Mouse (Mus musculus): ENCODE measurements around the gene Plk2.
"Not testable (repeated sequence)": the region's sequence is repeated elsewhere in the genome, so short reads cannot be mapped to it uniquely, and the experiment has no call there.

Plk2 gene

DNA sequence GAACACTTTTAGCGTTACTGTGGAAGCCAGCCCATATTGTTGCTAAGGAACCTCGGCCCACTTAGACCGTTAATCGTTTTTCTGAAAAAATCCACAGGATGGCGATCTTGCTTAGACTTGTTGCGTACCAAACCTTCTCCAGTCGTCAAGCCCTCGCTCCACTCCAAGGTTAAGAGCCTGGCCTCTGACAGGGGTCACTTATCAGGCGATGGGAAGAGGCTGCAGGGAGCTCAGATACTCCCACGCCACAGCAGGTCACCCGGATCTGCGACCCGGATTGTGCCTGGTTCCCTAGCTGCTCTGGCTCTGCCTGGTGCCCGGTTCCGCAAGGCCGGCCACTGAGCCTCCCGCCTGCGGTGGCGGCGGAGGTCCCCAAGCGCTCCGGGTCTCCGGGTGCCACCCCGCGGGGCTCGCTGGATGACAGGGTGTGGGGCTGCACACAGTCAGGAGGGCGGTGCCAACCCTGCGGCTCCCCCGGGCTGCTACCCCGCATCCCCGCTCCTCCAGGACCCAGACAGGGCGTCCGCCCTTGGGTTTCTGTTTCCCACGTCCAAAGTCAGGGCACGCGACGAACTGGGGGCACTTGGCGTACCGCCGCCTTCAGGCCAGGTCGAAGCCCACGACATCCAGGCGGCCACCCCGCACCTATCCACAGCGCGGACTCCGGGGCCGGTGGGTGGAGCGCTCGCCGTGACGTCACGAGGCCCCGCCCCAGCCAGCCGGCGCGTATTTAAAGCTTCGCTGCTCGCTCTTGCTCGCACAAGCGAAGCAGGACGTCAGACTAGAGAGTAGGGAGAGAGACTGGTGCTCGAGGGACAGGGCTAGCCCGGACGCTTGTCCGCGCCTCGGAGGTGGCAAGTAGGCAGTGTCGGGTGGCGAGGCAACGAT lies at the start of gene Plk2:
Gene Plk2 (plus strand): TSS at position 756 of the 888 bp plus-strand sequence.
- DNase-seq (ENCODE audit: low spot score in 2 of 2): peak; percentile 94 to 95

DNA sequence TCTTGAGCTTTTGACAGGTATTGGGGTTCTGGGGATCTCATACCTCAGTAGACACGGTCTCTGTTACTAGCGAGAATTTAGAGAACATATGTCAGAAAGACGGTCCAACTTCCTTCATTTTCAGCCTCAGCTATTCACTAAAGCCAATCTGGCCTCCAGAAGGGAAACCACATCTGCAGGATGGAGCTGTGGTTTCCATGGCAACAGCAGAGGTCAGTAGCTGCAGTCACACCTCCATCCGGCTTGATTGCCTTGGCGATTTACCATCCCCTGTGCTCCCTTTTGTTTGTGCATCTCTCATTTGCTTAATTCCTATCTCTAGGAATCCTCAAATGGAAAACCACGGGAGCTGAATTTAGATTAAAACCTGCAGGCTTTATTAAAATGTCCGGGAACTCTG lies 48.1 kb upstream of the Plk2 start:
- DNase-seq (ENCODE audit: low spot score in 2 of 2): no peak

GRCm38 (mm10) chr13:110351051-110351450 lies 43.8 kb upstream of the Plk2 start:
- DNase-seq (ENCODE audit: low spot score in 2 of 2): no peak

GRCm38 (mm10) chr13:110356941-110357340 lies 37.9 kb upstream of the Plk2 start, which contains the start of gene Gapt:
TSS of gene Gapt (minus strand) at chr13:110357199.
- peak in 1 of 2 experiments; percentile 5 for DNase-seq (ENCODE audit: low spot score in 2 of 2)

DNA sequence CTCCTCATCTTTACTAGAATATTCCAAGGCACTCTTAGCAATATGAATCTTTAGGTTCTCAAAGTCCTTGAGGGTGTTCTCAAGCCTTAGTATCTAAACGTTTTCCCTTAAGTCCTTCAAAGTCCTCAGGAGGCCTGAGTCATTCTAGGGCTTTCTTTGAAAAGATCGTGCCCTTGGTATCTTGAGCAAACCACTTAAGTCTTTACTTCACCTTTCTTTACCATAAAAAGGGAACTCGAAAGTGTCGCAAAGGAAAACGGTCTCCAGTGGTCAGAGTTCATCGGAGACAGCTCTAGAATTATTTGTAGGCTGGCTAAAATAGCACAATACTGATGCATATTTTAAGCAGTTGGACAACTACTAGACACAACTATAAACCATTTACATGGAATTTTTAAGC lies 31.1 kb upstream of the Plk2 start:
- DNase-seq (ENCODE audit: low spot score in 2 of 2): no peak

GRCm38 (mm10) chr13:110366477-110366876 lies 28.4 kb upstream of the Plk2 start:
- DNase-seq (ENCODE audit: low spot score in 2 of 2): no peak

DNA sequence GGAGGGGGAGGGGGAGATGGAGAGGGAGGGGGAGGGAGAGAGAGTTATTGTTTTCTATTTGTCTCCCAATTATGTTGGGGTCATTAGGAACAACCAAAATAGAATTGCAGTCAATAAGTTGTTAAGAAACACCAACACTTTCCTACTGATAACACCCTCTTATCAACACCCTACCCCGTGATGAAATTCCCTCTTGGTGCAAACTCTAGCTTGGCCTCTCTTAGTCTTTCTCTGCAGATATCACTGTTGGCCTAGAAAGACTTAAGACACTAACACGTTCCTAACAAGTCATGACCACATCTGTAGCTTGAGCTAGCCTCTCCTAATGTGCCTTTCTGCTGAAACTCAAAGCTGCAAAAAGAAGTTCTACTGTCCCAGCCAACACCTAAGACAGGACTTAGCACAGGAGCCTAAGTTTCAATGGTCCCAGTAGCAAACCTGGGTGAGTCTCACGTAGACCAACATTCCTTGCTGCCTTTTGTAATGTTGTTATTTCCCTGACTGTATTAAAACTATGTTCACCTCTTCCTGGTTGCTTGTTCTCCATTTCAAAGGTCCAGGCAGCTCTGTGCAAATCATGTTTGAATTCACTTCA lies 26.8 kb upstream of the Plk2 start:
- DNase-seq (ENCODE audit: low spot score in 2 of 2): no peak

GRCm38 (mm10) chr13:110368556-110369040 lies 26.2 kb upstream of the Plk2 start:
- peak; percentile 10 to 52 for DNase-seq (ENCODE audit: low spot score in 2 of 2)

DNA sequence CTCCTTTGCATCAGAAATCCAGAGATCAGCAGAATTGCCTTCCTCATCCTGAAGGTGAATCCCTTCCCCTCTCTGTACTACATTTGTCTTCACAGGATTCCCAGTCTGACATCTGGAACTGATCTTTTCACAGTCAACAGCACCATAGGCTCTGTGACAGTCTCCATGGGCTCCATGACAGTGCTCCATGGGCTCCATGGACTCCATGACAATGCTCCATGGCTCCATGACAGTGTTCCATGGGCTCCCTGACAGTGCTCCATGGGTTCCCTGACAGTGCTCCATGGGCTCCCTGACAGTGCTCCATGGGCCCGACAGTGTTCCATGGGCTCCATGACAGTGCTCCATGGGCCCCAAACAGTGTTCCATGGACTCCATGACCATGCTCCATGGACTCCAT lies 25.2 kb upstream of the Plk2 start:
- DNase-seq (ENCODE audit: low spot score in 2 of 2): no peak

- no peak for DNase-seq (ENCODE audit: low spot score in 2 of 2)
Measured at GRCm38 (mm10) chr13:110382447-110382901, 12.4 kb upstream of the Plk2 start.

DNA sequence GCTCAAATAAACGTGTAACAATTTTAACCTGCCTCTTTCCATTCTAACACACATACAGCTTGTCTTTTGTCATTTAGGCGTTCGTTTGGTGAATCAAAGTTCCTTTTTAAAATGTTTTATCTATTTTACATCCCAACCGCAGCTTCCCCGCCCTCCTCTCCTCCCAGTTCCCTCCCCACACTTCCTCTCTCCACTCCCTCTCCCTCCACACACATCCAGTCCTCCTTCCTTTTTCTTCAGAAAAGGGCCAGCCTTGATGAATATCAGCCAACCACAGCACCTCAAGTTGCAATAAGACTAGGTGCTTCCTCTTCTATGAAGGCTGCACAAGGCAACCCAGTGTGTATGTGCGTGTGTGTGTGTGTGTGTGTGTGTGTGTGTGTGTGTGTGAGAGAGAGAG lies 10.3 kb upstream of the Plk2 start:
- DNase-seq (ENCODE audit: low spot score in 2 of 2): no peak

GRCm38 (mm10) chr13:110392210-110392609 lies 2.6 kb upstream of the Plk2 start:
- peak in 1 of 2 experiments; percentile 66 for DNase-seq (ENCODE audit: low spot score in 2 of 2)

GRCm38 (mm10) chr13:110392631-110393030 lies 2.2 kb upstream of the Plk2 start:
- no peak for DNase-seq (ENCODE audit: low spot score in 2 of 2)

- DNase-seq (ENCODE audit: low spot score in 2 of 2): peak in 1 of 2 experiments; percentile 27
Measured at GRCm38 (mm10) chr13:110395179-110395794, 441 bp downstream of the Plk2 start.

DNA sequence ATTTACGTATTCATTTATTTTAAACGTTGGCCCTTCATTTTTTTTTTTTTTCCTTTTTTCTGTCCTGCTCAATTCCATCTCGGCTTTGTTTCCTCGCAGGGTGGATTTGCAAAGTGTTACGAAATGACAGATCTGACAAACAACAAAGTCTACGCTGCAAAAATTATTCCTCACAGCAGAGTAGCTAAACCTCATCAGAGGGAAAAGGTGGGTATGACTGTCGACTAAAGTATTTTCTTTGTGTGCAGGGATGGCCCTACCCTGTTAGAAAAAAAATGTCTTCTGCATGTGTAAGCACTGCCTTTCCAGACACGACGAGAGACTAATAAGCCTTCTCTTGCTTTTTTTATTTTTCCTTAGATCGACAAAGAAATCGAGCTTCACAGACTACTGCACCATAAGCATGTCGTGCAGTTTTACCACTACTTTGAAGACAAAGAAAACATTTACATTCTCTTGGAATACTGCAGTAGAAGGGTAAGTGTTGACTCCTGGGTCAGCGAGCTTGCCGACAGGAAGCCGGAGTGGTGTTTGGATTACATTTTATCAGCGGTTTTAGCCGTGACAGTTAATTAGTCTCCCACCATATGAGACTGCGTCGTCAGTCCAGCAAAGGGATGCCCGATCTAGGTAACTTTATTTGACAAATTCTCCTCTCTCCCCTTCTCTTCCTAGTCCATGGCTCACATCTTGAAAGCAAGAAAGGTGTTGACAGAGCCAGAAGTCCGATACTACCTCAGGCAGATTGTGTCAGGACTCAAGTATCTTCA lies 1.3 kb downstream of the Plk2 start:
- DNase-seq (ENCODE audit: low spot score in 2 of 2): no peak

DNA sequence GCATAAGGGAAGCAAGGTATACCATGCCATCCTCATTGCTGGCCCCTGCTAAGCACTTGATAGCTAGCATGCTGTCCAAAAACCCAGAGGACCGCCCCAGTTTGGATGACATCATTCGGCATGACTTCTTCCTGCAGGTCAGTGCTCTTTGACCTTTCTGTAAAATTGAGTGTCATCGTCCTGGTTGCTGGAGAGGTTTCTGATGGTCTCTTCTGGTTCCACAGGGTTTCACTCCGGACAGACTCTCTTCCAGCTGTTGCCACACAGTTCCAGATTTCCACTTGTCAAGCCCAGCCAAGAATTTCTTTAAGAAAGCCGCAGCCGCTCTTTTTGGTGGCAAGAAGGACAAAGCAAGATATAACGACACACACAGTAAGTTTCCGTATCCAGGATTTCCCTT lies 2.9 kb downstream of the Plk2 start:
- DNase-seq (ENCODE audit: low spot score in 2 of 2): no peak

DNA sequence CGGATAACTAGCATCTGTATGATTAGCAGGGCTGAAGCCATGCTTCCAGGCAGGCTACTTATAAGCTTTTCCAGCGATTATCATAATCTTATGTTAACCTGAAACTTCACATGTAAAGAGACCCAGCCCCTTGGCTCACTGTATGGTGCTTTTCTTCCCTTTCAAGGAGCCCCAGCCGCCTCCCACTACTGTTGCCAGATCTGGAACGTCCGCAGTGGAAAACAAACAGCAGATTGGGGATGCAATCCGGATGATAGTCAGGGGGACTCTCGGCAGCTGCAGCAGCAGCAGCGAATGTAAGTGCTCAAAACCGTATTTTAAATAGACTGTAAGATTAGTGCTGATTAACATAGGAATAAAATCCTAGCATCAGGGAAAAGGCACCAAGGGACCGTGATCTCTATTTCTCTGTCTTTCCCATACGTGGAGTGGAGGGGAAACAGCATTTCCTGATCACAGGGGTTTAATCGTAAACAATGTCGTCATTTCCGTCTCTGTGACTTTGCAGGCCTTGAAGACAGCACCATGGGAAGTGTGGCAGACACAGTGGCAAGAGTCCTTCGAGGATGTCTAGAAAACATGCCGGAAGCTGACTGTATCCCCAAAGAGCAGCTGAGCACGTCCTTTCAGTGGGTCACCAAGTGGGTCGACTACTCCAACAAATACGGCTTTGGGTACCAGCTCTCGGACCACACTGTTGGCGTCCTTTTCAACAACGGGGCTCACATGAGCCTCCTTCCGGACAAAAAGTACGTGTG lies 3.8 kb downstream of the Plk2 start:
- DNase-seq (ENCODE audit: low spot score in 2 of 2): peak in 1 of 2 experiments; percentile 32

DNA sequence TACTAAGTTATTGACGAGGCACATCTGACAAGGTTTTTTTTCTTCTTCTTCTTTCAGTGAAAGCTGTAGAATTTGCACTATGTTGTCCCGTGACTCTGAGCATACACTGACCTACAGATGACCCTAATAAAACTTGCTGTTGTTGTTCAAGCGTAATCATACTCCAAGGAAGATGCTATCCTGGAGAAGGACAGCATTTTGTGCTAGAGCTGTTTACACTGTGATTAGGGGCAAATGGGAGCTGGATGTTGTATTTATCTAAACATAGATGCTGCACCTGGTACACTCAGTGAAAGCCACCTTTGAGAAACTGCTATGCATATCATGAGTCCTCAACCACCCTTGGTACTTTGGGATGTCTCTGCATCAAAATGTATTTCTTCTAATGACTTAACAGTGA lies 6.6 kb downstream of the Plk2 start:
- DNase-seq (ENCODE audit: low spot score in 2 of 2): no peak

DNA sequence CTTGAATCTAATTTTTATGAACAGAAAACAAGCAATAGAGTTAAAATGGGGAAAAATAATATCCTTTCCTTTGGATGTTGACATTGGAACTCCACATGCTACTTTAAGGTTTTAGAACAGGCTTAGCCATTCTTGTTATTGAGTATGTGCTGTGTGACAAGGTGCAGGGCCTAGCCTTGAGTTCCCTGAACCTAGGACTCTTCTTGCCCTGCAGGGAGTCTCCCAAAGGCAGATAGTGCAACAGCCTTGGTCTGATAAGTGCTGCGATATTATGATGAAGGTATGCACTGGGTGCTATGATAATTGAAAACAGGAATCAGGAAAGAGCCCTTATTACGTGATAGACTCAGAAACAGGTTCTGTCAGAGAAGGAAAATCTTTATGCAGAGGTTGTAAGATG lies 7.0 kb downstream of the Plk2 start:
- no peak for DNase-seq (ENCODE audit: low spot score in 2 of 2)

DNA sequence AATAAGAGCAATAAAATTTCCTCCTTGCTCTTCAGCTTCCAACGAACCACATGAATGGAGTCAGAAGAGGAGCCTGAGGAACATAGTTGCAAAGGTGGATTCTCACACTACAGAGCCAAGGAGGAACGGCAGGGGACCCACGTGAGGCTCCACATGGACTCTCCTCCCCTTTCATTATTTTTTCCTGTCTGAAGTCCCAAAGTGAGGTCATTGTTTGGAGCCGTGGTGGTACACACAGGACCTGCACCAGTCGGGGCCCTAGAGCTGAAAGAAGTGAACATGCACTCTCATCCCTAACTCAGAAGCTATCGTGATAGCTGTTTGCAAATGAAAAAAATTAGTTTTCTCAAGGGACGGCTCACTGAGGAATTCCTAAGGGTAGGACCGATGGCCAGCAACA lies 9.2 kb downstream of the Plk2 start:
- DNase-seq (ENCODE audit: low spot score in 2 of 2): peak in 1 of 2 experiments; percentile 15

DNA sequence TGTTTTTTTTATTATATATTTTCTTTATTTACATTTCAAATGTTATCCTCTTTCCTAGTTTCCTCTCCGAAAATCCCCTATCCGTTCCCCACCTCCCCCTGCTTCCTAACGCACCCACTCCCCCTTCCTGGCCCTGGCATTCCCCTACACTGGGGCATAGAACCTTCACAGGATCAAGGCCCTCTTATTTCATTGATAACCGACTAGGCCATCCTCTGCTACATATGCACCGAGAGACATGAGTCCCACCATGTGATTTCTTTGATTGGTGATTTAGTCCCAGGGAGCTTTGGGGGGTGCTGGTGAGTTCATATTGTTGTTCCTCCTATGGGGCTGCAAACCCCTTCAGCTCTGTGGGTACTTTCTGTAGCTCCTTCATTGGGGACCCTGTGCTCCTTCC lies 9.8 kb downstream of the Plk2 start:
- not testable (repeated sequence) for DNase-seq (ENCODE audit: low spot score in 2 of 2)

Measured in heart, adult 9 months (tissue).